Mouse (Mus musculus): ENCODE measurements around the gene Mtcl1. TPM values are rescaled to one million over a fixed set of nuclear protein-coding genes. Genes with fewer than 3 reads are reported as not detected.
A peak's percentile ranks its signal among the peaks of the same experiment; 100 is the strongest.

The Mtcl1 gene
- total RNA-seq, 2 experiments from 2014 or later, result 25.8 to 26.0 TPM

DNA sequence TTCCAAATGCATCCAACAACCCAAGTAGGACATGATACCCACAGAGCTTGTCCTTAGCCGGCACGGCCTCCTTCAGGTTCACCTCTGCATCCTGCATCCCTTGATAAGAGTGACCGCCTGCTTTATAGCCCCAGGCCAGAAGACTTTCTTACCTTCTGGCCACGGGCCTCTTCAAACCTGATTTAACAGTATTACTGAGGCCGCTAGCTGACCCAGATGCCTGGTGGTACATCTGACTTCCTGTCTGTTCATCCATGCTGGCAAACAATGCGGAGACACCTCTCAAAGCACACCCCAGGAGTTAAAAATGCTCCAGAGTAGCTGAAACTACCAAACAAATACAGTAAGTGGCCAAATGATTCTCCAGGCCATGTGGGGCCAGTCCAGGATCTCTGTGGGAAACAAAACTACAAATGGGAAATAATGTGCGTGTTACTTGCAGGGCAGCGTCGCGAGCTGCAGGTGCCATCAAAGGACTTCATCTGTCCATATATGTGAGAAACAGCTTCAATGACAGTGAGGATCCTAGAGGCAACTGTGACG lies 38.6 kb downstream of the Mtcl1 start:
- no peak for DNase-seq (ENCODE audit: low spot score in 2 of 2)

DNA sequence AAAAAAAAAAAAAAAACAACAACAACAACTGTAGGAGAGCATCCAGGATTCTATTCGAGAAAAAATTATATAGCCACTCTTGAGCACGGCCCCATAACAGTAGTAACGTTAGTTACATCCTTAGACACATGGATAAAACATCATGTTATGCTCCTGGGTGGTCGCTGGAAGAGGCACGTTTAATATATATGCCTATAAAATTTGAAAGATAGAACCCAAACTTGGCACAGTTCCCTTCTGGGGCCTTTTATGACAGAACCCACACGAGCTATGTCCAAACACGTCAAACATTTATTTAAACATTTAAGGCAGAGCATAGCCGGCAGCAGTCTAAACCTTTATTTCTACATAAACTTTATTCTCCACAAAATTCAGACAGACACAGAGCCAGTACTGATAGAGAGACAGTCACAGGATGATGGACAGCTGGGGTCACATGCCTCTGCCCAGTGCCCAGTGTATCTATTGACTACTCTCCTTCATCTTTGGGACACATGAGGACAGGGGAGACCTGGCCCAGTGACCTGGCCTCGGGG lies 40.4 kb downstream of the Mtcl1 start:
- DNase-seq (ENCODE audit: low spot score in 2 of 2), result no peak

DNA sequence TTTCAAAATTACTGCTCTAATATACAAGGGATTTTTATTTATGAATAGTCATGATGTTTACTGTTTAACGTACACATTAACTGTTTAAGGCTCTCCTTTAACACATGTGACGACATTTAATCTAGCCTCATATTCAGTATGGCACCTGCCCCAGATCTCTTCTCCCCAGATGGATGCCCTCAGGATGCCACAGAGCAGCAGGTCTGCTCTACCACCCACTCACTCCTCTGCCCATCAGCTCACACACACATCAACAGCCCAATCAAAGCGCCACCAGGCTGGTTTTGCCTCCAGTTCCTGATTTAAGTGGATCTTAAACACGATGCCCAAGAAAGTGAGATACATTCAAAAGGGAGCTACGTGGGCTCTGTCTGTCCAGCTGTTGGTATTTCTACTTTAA lies 41.1 kb downstream of the Mtcl1 start:
- DNase-seq (ENCODE audit: low spot score in 2 of 2), result no peak

DNA sequence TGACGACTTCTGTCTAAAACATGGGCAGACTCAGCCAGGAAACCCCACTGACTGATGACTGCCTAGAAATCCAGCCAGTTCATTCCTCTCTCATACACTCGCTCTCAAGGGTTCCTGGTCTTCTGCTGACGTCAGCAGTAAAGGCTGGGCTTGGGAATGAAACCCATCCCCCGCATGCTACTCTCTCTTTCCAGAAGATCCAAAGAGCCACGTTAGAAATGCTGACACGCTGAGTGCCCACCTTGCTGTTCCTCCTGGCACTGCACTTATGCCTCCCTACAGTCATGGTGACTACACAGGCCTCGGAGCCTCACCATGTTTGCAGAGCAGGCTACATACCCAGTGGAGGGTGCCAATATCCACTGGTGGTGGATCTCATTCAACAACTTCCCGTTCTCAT lies 41.7 kb downstream of the Mtcl1 start:
- DNase-seq (ENCODE audit: low spot score in 2 of 2), result no peak

DNA sequence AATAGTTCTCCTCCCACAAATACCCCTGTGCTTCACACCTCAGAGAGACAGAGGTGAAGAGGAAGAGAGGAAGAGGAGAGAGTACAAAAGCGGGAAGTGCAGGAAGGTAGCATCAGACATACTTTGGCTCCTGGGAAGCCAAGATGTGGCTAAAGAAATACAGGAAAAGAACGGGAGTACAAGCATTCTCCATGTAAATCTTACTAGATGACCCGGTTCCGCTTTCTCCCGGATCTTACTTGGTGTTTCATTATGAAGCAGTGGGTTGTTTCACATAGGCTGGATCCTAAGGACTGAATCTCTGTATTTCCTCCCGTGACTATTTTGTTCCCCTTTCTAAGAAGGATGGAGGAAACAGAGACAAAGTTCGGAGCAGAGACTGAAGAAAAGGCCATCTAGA lies 43.9 kb downstream of the Mtcl1 start:
- no peak for DNase-seq (ENCODE audit: low spot score in 2 of 2)

DNA sequence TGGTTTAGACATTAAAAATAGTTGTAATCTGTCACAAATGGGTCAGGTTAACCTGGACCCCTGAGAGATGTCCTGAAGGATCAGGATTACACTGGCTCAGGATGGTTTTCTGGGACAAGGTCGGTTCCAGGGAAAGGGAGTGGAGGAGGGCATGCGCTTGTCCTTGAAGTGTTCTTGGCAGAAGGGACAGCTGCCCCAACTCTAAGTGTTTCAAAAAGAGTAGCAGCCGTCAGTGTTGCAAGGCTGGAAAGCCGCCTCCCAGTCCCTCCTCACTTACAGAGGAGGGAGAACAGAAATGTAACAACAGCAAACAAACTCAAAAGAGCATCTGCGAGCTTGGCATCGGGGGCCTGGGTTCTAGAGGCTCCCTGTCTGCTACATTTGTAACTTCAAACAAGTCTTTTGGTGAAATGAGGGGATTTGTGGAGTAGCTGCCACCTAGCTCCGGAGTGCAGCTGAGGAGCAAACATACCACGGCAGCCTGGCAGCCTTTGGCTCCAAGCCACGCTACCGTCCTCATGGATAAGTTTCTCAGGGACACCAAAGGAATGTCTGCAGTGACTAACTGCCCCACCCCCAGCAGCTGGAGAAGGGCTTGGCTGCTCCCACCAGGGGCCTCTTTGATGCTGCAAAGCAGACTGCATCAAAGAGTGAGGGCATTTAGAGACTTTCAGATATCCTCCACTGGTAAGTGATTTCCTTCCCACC lies 44.5 kb downstream of the Mtcl1 start:
- DNase-seq (ENCODE audit: low spot score in 2 of 2), result peak in 1 of 2 experiments; percentile 20

DNA sequence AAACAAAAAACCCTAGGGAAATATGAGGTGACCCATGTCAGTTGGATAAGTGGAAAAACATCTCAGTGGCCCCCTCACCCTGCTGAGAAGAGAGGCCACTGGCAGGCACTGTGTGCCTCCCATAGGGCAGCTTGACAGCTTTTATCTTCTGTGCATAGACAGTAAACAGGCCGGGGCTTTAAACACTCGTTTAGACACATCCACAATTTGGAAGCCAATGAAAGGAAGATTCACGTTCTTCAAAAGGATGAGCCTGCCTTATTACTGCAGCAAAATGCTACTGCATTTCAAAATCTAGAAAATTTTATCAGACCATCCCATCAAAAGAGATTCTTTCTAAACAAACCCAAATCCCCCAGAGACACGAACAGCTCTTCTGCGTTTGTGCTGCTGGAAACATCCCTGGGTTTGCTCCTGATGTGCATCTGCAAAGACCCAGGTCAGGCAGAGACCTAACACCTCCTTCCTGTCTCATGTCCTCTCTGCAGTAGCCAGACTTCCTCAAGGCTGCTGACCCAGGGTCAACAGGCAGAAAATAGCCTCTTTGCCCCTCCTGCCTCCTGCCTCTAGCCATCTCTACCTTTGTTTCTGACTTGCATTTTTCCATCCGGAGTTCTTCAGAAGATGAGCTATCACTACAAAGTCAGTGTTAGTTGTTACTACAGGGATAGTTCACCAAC lies 46.6 kb downstream of the Mtcl1 start:
- DNase-seq (ENCODE audit: low spot score in 2 of 2), result no peak

DNA sequence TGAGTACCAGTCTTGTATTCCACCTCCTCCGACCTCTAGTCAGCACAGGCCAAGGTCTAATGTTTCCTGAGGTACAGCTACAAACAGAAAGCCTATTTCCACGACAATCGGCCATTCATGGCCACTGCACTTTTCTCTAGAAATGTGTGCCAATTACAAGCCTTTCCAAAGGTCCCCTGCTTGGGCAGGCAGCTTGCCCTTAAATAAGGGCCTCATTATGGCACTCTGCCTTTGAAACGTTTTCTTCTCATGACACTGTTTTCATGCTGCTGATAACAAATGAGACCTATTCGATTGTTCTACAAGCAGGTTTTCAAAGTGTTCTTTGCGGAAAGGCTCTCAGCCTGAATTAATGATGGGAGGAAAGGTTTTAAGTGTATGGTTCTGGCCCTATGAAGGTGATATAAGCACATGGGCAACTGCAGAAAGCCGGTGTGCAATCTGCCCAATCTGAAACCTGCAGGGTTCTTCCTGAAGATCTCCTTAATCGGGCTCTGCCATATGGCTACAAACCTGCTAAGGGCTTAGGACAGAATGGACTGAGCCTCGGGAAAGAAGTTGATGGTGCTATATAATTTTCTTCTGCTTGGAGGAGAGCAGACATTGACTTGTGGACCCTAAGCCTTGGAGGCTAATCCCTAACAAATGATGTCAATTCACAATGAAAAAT lies 47.8 kb downstream of the Mtcl1 start:
- DNase-seq (ENCODE audit: low spot score in 2 of 2), result peak in 1 of 2 experiments; percentile 12

DNA sequence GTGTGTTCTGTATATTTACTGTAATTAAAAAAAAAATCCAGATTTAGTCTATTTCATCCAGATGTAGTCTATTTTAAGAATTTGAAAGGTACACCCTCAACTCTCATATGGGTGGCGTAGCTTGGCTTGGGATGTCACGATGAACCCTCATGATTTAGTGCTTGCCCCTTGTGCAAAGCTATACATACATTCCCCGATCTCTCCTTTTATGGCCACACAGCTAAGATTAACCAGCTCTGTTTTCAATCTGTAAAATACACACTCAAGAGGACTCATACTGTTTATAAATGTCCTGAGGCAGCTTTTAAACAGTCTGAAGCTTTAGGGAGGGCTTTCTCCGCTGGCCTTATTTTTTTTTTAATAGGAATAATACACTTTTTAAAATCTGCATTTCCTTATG lies 49.8 kb downstream of the Mtcl1 start:
- DNase-seq (ENCODE audit: low spot score in 2 of 2), result no peak

DNA sequence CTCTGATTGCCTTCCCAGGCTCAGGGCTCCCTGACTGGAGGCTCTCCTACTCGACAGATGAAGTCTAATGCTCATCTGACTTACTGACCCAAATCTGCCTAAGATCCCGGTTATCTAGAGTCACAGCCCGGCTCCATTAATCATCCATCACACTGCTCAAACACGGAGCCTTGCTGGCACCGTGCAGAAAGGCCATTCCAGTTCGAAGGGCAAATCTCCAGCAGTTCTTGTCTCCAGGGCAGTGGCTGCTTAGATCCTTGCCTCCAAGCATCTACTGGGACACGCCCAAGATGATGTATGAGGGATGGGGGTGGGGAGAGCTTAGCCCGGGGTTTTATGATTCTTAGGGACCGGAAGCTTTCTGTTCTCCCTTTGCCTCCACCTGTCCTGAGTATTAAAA lies 55.0 kb downstream of the Mtcl1 start:
- no peak for DNase-seq (ENCODE audit: low spot score in 2 of 2)

DNA sequence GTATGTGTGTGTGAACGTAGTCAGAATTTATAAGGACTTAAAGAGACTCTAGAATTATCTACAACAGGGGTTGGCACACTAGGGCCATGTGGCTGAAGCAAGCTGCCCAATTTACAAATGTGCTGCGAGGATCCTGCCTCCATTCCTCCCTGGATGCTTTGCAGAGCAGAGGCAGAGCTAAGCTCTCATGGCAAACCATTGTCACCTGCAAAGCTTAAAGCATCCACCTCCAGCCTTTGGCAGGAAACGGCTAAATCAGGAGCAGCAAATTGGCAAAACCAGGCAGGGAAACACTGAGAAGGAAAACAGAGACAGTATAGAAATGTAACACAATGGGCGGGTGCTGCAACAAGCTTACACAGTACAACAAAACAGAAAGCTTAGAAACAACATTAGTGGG lies 61.2 kb downstream of the Mtcl1 start:
- no peak for DNase-seq (ENCODE audit: low spot score in 2 of 2)

DNA sequence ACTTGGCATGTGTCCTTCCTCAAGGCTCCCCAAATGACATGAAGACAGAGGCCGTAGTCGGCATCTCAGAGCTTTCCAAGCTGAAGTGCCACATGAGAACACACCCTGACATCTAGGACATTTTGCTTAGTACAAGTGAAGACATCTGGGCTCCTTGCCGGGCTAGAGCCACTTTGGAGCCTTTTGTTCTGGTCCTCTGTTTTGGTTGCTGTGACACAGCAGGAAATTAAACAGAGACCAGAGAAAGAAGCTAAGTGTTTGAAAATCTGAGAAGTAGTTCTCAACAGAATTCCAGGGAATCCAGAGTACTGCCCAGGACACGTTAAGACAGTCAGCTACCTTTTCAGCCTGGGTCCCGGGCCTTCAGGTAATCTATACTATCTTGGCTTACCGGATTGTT lies 68.2 kb downstream of the Mtcl1 start:
- DNase-seq (ENCODE audit: low spot score in 2 of 2), result no peak

DNA sequence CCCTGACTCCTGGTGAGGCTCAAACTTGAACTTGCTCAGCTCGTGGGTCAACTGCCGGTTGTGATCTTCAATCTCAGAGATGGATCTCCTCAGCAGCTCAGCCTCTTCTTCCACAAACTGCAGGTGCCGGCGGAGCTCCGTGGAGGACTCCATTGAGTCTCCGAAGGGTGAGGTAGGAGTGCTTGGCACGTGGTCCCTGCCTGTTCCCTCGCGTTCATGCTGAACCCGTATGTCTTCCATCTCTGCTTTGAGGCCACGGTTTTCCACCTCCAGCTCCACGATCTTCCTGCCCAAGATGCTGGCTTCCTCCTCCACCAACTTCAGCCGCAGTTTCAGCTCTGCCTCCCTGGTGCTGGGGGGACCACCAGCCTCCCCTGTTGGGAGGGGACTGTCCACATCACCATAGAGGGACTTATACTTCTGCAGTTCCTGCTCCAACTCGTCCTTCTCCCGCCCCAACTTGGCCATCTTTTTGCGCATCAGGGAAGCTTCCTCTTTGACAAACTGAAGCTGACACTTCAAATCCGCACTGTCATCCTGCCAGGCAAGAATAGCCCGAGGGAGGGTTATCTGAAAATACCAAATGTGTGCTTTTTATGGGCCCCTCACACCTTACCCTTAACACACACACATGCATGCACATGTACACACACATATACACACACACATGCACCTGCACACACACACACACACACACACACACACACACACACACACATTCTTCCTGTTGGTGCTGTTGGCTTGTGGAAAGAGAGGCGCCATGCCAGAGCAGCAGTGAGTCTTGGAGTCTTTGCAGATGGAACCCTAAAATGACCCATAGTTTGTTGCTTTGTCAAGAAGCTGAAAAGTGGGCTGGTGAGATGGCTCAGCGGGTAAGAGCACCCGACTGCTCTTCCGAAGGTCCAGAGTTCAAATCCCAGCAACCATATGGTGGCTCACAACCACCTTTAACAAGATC lies 69.4 kb downstream of the Mtcl1 start:
- no peak for DNase-seq (ENCODE audit: low spot score in 2 of 2)

DNA sequence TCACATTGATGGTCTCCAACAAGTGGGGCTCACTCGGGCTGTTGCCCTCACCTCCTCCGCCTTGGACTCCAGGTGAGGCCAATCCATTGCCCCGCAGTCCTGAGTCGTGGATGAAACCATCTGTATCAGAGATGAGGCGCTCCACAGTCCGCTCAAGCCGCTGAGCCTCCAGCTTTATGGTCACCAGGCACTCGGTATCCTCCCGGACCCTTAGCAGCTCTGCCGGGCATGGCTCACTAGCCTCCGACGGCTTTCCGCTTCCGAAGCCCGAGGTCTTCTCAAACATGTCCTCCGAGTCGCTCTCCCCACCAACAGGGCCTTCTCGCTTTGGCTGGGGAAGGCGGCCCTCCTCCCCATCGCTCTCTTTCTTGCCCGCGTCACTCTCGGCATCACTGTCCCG lies 70.2 kb downstream of the Mtcl1 start:
- no peak for DNase-seq (ENCODE audit: low spot score in 2 of 2)

DNA sequence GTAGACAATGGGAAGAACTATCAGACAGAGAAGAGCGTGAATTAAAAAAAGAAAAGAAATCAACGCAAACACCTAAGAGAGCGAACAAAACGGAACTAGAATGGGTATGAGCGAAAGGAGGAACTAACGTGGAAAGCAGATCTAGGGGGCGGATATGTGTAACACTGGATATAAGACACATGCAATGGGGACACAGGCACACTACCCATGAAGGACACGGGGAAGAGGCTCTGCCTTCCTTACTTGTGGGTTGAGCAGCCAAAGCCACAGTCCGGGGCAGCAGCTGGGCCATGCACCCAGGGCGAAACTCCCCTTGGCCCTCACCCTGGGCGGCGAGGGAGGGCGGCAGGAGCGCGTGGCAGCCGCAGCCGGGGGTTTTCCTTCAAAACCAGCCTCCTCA lies 71.4 kb downstream of the Mtcl1 start:
- DNase-seq (ENCODE audit: low spot score in 2 of 2), result no peak

DNA sequence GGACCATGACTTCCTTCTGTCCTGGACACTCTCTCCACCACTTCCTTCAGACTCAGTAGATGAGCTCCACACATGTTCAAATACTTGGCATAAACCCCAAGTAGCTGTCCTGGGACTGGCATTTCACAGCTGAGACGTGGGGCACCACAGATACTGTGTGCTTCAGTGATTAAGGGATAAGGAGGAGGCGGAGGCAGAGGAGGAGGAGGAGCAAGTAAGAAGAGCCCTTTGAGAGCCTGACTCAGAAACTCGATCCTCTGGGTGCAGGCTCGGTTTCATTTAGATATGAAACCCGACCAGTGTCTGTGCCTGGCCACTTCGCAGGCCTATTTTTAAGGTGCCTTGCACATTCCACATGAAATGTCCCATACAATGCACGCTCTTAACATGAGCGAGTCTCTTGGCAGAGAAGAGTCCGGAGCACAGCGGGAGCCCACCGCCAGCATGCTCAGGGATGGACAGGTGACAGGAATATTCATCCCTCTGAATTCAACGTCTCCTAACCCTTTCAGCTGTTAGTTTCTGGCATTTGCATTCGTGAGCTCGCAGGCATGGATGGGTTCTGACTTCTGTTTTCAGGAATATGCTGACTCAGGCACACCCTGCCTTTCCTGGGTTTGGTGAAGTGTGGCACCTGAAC lies 74.8 kb downstream of the Mtcl1 start:
- no peak for DNase-seq (ENCODE audit: low spot score in 2 of 2)

DNA sequence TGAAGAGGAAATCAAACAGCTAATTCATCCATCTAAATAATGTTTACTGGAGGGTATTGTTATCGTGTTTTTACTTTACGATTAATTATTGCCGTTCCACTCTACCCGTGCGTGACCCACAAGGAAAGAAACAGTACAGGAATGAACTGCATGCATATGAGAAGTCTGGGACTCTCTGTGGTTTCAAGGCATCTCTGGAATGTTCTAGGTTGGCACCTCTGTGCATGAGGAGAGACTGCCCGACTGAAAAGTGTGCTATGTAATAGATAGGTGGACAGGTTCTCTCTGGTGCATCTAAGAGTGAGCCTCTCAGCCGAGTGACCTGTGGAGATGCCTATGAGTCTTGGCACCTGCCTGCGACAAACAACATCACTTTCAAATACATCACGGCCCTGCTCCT lies 78.7 kb downstream of the Mtcl1 start:
- DNase-seq (ENCODE audit: low spot score in 2 of 2), result no peak

DNA sequence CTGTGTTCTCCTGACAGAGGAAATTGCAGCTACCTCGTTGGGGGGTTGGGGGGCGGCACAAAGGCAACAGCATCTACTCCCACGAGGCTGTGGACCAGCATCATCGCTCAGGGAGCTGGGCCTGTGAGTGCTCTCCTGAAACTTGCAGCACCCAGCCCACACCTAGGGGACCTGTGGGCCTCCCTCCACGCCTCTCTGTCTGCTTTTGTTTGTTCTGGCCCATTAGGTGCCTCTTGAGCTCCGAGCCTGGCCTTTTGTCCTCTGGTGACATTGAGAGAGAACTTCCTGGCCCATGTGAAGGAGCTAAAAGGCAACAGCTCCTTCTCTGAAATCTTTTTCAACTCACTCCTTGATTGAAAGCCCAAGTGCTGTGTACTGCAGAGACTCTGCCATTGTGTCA lies 79.8 kb downstream of the Mtcl1 start:
- DNase-seq (ENCODE audit: low spot score in 2 of 2), result no peak

DNA sequence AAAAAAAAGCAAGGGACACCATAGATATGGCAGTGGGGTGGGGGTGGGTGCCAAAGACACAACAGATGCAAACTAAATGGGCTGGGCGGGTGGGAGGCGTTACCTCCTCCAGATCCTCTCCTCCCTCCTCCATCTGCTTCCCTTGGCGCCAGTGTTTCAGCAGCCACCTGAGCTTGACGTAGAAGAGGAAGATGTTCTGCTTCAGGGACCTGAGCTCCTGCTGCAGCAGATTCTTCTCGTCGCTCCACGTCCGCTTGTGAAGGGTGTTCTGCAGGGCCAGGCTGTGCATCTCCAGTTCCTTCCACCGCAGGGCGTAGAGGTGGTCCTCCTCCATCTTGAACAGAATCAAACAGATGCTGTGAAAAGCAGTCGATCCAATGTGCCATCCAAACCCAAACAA lies 81.4 kb downstream of the Mtcl1 start:
- DNase-seq (ENCODE audit: low spot score in 2 of 2), result no peak

DNA sequence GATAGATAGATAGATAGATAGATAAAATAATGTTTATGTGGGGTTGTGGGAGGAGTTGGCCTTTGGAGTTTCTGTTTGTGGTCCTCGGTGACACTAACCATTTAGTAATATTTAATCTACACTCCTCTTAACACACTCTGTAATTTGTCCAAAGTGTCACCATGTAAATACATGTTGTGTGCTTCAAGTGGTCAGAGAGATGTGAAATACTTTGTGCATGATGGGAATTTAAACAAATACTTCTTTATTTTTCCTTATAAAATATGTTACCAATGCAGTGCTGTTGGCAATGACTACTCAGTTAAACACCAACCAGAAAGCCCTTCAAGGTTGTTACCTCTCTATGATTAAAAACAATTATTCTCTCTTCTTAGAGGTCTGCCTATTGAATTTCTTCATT lies 83.9 kb downstream of the Mtcl1 start:
- no peak for DNase-seq (ENCODE audit: low spot score in 2 of 2)

Data from layer of hippocampus, postnatal 14 days (tissue).